Mouse (Mus musculus) forebrain, postnatal 0 days (tissue): ENCODE measurements around the gene Me1. TPM values are rescaled to one million over a fixed set of nuclear protein-coding genes. Genes with fewer than 3 reads are reported as not detected.
A peak's percentile ranks its signal among the peaks of the same experiment; 100 is the strongest.

ENCODE experiments used
- ATAC-seq: fragments of 200-750 bp; cut with Nextera tagmentation; 2 replicates; pipeline ENCODE4 v1.8.0; 2017; ENCODE audit warnings: mild to moderate bottlenecking, moderate library complexity
- DNase-seq: peaks from one replicate; pipeline ENCODE4 v3.0.0-alpha.2; 2015
- H3K27ac ChIP-seq: fragments of 300-500 bp; sonication (generic); 2 replicates; pipeline ENCODE4 v1.5.1; 2014; ENCODE audit warnings: low read depth, mild to moderate bottlenecking, antibody characterized with exemption, low read length, moderate library complexity, mixed read lengths
- H3K27me3 ChIP-seq: fragments of 300-500 bp; sonication (generic); 2 replicates; pipeline ENCODE4 v1.6.1; 2014; ENCODE audit warnings: mild to moderate bottlenecking, low read length, mixed read lengths; ENCODE audit not compliant: insufficient read depth
- H3K36me3 ChIP-seq: fragments of 300-500 bp; sonication (generic); 2 replicates; pipeline ENCODE4 v1.6.1; 2014; ENCODE audit warnings: mild to moderate bottlenecking, moderate library complexity; ENCODE audit not compliant: insufficient read depth
- H3K4me1 ChIP-seq: fragments of 300-500 bp; sonication (generic); 2 replicates; pipeline ENCODE4 v1.6.1; 2014; ENCODE audit warnings: antibody characterized with exemption; ENCODE audit not compliant: insufficient read depth
- H3K4me2 ChIP-seq: fragments of 300-500 bp; sonication (generic); 2 replicates; pipeline ENCODE4 v1.6.1; 2014; ENCODE audit warnings: low read depth, mild to moderate bottlenecking, moderate library complexity
- H3K4me3 ChIP-seq: fragments of 300-500 bp; sonication (generic); 2 replicates; pipeline ENCODE4 v1.5.1; 2014; ENCODE audit warnings: low read depth, low read length, mixed read lengths
- H3K9ac ChIP-seq: fragments of 300-500 bp; sonication (generic); 2 replicates; pipeline ENCODE4 v1.6.1; 2014; ENCODE audit warnings: mild to moderate bottlenecking
- H3K9me3 ChIP-seq: fragments of 300-500 bp; sonication (generic); 2 replicates; pipeline ENCODE4 v1.6.1; 2016; ENCODE audit warnings: low read length
- CTCF ChIP-seq: sonication (generic); IDR thresholded peaks from 2 replicates; pipeline ENCODE4 v1.5.1; 2016; ENCODE audit warnings: antibody characterized with exemption, control low read depth, low read depth
- WGBS: fragments of 180-500 bp; shearing (Covaris S2); extraction: QIAGEN DNeasy Blood & Tissue Kit; methylation state at CpG from one replicate; pipeline ENCODE4 v1.1.7; 2014; 5-methylcytosine and 5-hydroxymethylcytosine counted together
- polyA plus RNA-seq: library from polyadenylated mRNA; unstranded; fragments of >200 nt; fragmentation: Nextera tagmentation; extraction: Ambion mirVana; gene quantifications from 2 replicates; pipeline ENCODE4 v1.2.1, GENCODE M21; 2015
- total RNA-seq: library from RNA; depleted of rRNA; stranded (reverse); fragments of >200 nt; gene quantifications from 2 replicates; pipeline ENCODE4 v1.2.3, GENCODE M21; 2014; rRNA removed

Gene Me1
- total and polyA plus RNA-seq, 2 experiments from 2014 or later, result 26.6 to 47.2 TPM

- peaks cover 68% of the 10 kb centered on the region for H3K36me3 ChIP-seq
- H3K9ac ChIP-seq, result no peak overlapping the region
- H3K27ac ChIP-seq, result no peak overlapping the region
- no peak for TF ChIP-seq CTCF
- ATAC-seq, result no peak
- no peaks in the 10 kb centered on the region for H3K27me3 ChIP-seq
- no peak overlapping the region for H3K4me3 ChIP-seq
- no peaks in the 10 kb centered on the region for H3K4me1 ChIP-seq
- H3K9me3 ChIP-seq, result no peaks in the 10 kb centered on the region
- WGBS, result 90% methylated on average over 5 of the region's 5 CpGs
- H3K4me2 ChIP-seq, result no peak overlapping the region
- DNase-seq, result no peak
Measured at GRCm38 (mm10) chr9:86549637-86550162, 146.1 kb downstream of the Me1 start.

GRCm38 (mm10) chr9:86544559-86544958 lies 151.2 kb downstream of the Me1 start:
- ATAC-seq (no peak), DNase-seq (no peak)
- 70% methylated on average over 1 of the region's 1 CpGs for WGBS
- H3K9me3 ChIP-seq, result no peaks in the 10 kb centered on the region
- TF ChIP-seq CTCF, result no peak
- no peak overlapping the region for H3K4me3 ChIP-seq
- H3K36me3 ChIP-seq, result peaks cover 52% of the 10 kb centered on the region
- no peak overlapping the region for H3K27ac ChIP-seq
- H3K4me1 ChIP-seq, result no peaks in the 10 kb centered on the region
- no peaks in the 10 kb centered on the region for H3K27me3 ChIP-seq
- H3K4me2 ChIP-seq, result no peak overlapping the region
- no peak overlapping the region for H3K9ac ChIP-seq

- Histone ChIP-seq H3K9ac (no peak overlapping the region), H3K27me3 (no peaks in the 10 kb centered on the region), H3K36me3 (peaks cover 43% of the 10 kb centered on the region), H3K4me2 (no peak overlapping the region), H3K9me3 (no peaks in the 10 kb centered on the region), H3K4me1 (no peaks in the 10 kb centered on the region), H3K4me3 (no peak overlapping the region), H3K27ac (0 out of 2 replicates have a peak overlapping the region, but pooled peaks have one; percentile 4)
- 27% methylated on average over 3 of the region's 3 CpGs for WGBS
- TF ChIP-seq CTCF, result no peak
- DNase-seq, result no peak
- peak; percentile 63; the same call in 1 of the 2 replicates for ATAC-seq
Measured at GRCm38 (mm10) chr9:86543451-86543850, 152.3 kb downstream of the Me1 start.

GRCm38 (mm10) chr9:86534071-86534470 lies 161.7 kb downstream of the Me1 start:
- H3K9me3 ChIP-seq, result no peaks in the 10 kb centered on the region
- no peaks in the 10 kb centered on the region for H3K27me3 ChIP-seq
- no peak for TF ChIP-seq CTCF
- no peak overlapping the region for H3K4me2 ChIP-seq
- no peak for ATAC-seq
- no peak for DNase-seq
- no peaks in the 10 kb centered on the region for H3K4me1 ChIP-seq
- no peak overlapping the region for H3K9ac ChIP-seq
- 93% methylated on average over 5 of the region's 5 CpGs for WGBS
- H3K36me3 ChIP-seq, result peaks cover 39% of the 10 kb centered on the region
- H3K4me3 ChIP-seq, result no peak overlapping the region
- no peak overlapping the region for H3K27ac ChIP-seq

Other genes with a start within 250 kb of the Me1 start
- 7.1 and 9.5 TPM in 2 replicates for gene Ube2cbp, start 231.0 kb downstream of the Me1 start, total RNA-seq
- gene Ube2cbp, start 231.0 kb downstream of the Me1 start, polyA plus RNA-seq, result 5.5 and 5.8 TPM in 2 replicates
- 62.2 and 71.1 TPM in 2 replicates for gene Dop1a, start 228.8 kb downstream of the Me1 start, total RNA-seq
- 10.5 and 18.2 TPM in 2 replicates for gene Dop1a, start 228.8 kb downstream of the Me1 start, polyA plus RNA-seq
- gene Pgm3, start 124.1 kb downstream of the Me1 start, total RNA-seq, result 21.7 and 25.9 TPM in 2 replicates
- 30.1 and 32.8 TPM in 2 replicates for gene Pgm3, start 124.1 kb downstream of the Me1 start, polyA plus RNA-seq
- 19.1 and 21.2 TPM in 2 replicates for gene Rwdd2a, start 124.0 kb downstream of the Me1 start, total RNA-seq
- gene Rwdd2a, start 124.0 kb downstream of the Me1 start, polyA plus RNA-seq, result 32.9 and 40.7 TPM in 2 replicates
- 2.8 and 4.4 TPM in 2 replicates for gene Prss35, start 47.7 kb upstream of the Me1 start, total RNA-seq
- gene Prss35, start 47.7 kb upstream of the Me1 start, polyA plus RNA-seq, result 3.1 and 3.9 TPM in 2 replicates
- gene Snap91, start 184.7 kb upstream of the Me1 start, total RNA-seq, result 136 and 166 TPM in 2 replicates
- gene Snap91, start 184.7 kb upstream of the Me1 start, polyA plus RNA-seq, result 103 and 140 TPM in 2 replicates